Mouse (Mus musculus) cerebellum, adult 11 months (tissue): ENCODE results near the gene Tmtc4.

Experiments
- DNase-seq: peaks from one replicate; pipeline ENCODE4 v3.0.0; 2022

The Tmtc4 gene

GRCm38 (mm10) chr14:122901177-122901576, 82.7 kb downstream of the Tmtc4 start:
- no peak for DNase-seq

GRCm38 (mm10) chr14:122900679-122901078, 83.2 kb downstream of the Tmtc4 start:
- no peak for DNase-seq

- DNase-seq: no peak
Observed at GRCm38 (mm10) chr14:122898550-122898949, 85.3 kb downstream of the Tmtc4 start.

GRCm38 (mm10) chr14:122896106-122896505, 87.7 kb downstream of the Tmtc4 start:
- DNase-seq: no peak

- DNase-seq: no peak
Observed at GRCm38 (mm10) chr14:122891470-122891968, 92.3 kb downstream of the Tmtc4 start.

- no peak for DNase-seq
Observed at GRCm38 (mm10) chr14:122888480-122888872, 95.4 kb downstream of the Tmtc4 start.

- no peak for DNase-seq
Observed at GRCm38 (mm10) chr14:122887702-122888479, 95.9 kb downstream of the Tmtc4 start.

- DNase-seq: no peak
Observed at GRCm38 (mm10) chr14:122887278-122887677, 96.6 kb downstream of the Tmtc4 start.

- DNase-seq: peak; percentile 97
Observed at GRCm38 (mm10) chr14:122885893-122886292, 97.9 kb downstream of the Tmtc4 start.

- no peak for DNase-seq
Observed at GRCm38 (mm10) chr14:122883821-122884584, 99.8 kb downstream of the Tmtc4 start.

GRCm38 (mm10) chr14:122883410-122883806, 100.4 kb downstream of the Tmtc4 start:
- no peak for DNase-seq

- no peak for DNase-seq
Observed at GRCm38 (mm10) chr14:122882795-122883409, 100.9 kb downstream of the Tmtc4 start.

GRCm38 (mm10) chr14:122882201-122882639, 101.6 kb downstream of the Tmtc4 start:
- no peak for DNase-seq

- no peak for DNase-seq
Observed at GRCm38 (mm10) chr14:122881699-122882098, 102.1 kb downstream of the Tmtc4 start.

- no peak for DNase-seq
Observed at GRCm38 (mm10) chr14:122880291-122880690, 103.5 kb downstream of the Tmtc4 start.

- DNase-seq: no peak
Observed at GRCm38 (mm10) chr14:122877787-122878186, 106.0 kb downstream of the Tmtc4 start.

GRCm38 (mm10) chr14:122876723-122877122, 107.1 kb downstream of the Tmtc4 start:
- no peak for DNase-seq

- peak; percentile 86 for DNase-seq
Observed at GRCm38 (mm10) chr14:122876163-122876562, 107.7 kb downstream of the Tmtc4 start.

- DNase-seq: no peak
Observed at GRCm38 (mm10) chr14:122875636-122876035, 108.2 kb downstream of the Tmtc4 start.

GRCm38 (mm10) chr14:122875056-122875455, 108.8 kb downstream of the Tmtc4 start:
- no peak for DNase-seq

GRCm38 (mm10) chr14:122872612-122873011, 111.2 kb downstream of the Tmtc4 start:
- no peak for DNase-seq

- DNase-seq: no peak
Observed at GRCm38 (mm10) chr14:122871841-122872580, 111.8 kb downstream of the Tmtc4 start.

GRCm38 (mm10) chr14:122869831-122870230, 114.0 kb downstream of the Tmtc4 start:
- no peak for DNase-seq
